Mouse (Mus musculus) heart, adult 2 months (tissue): ENCODE data around the gene Ctns. TPM values are rescaled to one million over a fixed set of nuclear protein-coding genes. Genes with fewer than 3 reads are reported as not detected.
A peak's percentile ranks its signal among the peaks of the same experiment; 100 is the strongest.

Experiments used
- DNase-seq, 2 experiments: peaks; one replicate each; pipeline ENCODE4 v3.0.0; 2021
- H3K27ac ChIP-seq: fragments of 200-600 bp; 2 replicates; pipeline ENCODE4 v1.8.1; 2022
- H3K27me3 ChIP-seq: fragments of 200-500 bp; 2 replicates; pipeline ENCODE4 v1.6.1; 2012; ENCODE audit warnings: mild to moderate bottlenecking, low read length, inconsistent platforms, mixed read lengths; ENCODE audit not compliant: control insufficient read depth, insufficient read depth
- H3K36me3 ChIP-seq: fragments of 200-500 bp; 2 replicates; pipeline ENCODE4 v1.6.1; 2012; ENCODE audit warnings: low read length, inconsistent platforms; ENCODE audit not compliant: control insufficient read depth, insufficient read depth
- H3K4me1 ChIP-seq: fragments of 200-500 bp; 2 replicates; pipeline ENCODE4 v1.6.1; 2011; ENCODE audit warnings: low read length; ENCODE audit not compliant: control insufficient read depth, insufficient read depth
- H3K4me3 ChIP-seq: fragments of 200-600 bp; 2 replicates; pipeline ENCODE4 v1.8.1; 2022
- H3K79me2 ChIP-seq: fragments of 200-500 bp; replicated peaks from 2 replicates; pipeline ENCODE4 v1.6.1; 2012; ENCODE audit warnings: mild to moderate bottlenecking, inconsistent platforms, low read length, moderate library complexity, mixed read lengths; ENCODE audit not compliant: control insufficient read depth, insufficient read depth
- H3K9ac ChIP-seq: fragments of 200-500 bp; 2 replicates; pipeline ENCODE4 v1.6.1; 2012; ENCODE audit warnings: low read depth, mild to moderate bottlenecking, control low read depth, inconsistent platforms, low read length, mixed read lengths
- CTCF ChIP-seq: fragments of 200-600 bp; IDR thresholded peaks from 2 replicates; pipeline ENCODE4 v1.8.1; 2022; ENCODE audit warnings: antibody characterized with exemption, mild to moderate bottlenecking, moderate library complexity
- EP300 ChIP-seq: fragments of 200-500 bp; IDR thresholded peaks from 2 replicates; pipeline ENCODE4 v1.6.1; 2011; ENCODE audit warnings: low read depth, low read length, control low read depth; ENCODE audit not compliant: insufficient read depth
- POLR2A ChIP-seq: fragments of 200-500 bp; IDR thresholded peaks from 2 replicates; pipeline ENCODE4 v1.6.1; 2011; ENCODE audit warnings: mild to moderate bottlenecking, low read depth, low read length, control low read depth; ENCODE audit not compliant: insufficient read depth
- WGBS: fragments of 180-500 bp; shearing (Covaris S2); methylation state at CpG from one replicate; pipeline ENCODE4 v1.1.7; 2018; 5-methylcytosine and 5-hydroxymethylcytosine counted together
- intact Hi-C: fragments of 180-260 bp; cut with DNase I; formaldehyde crosslinking; loops from one replicate; pipeline ENCODE4 v1.15.1; 2025
- polyA plus RNA-seq: library from polyadenylated mRNA; depleted of rRNA; stranded (reverse); fragments of >200 nt; gene quantifications from 2 replicates; pipeline ENCODE4 v1.2.3, GENCODE M21; 2012
- total RNA-seq, 2 experiments: library from RNA; stranded (reverse); gene quantifications; 2 replicates each; pipeline ENCODE4 v1.2.3; 2021

The Ctns gene
- total and polyA plus RNA-seq, 3 experiments, result 10.7 to 12.7 (median 11.8) TPM

DNA sequence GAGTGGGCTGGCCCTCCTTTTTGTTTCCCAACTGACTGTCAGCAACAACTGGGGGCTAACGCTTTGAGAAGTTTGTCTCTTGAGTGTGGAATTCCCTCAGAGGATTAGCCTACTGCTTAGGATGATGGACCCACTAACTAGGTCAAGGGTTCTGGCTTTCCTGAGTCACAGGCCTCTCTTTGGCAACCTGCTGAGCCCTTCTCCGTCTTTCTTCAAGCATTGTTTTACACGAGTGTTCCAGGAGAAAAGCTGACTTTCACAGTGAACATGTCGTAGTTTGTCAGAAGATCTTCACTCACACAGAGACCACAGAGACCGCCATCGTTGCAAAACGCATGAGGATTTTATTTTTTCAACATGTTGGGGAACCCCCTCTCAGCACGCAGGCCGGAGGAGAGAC is 50.6 kb downstream of the Ctns start:
- DNase-seq, result no peak
- 82% methylated on average over 9 of the region's 9 CpGs for WGBS

GRCm38 (mm10) chr11:73146975-73147365 is 51.9 kb downstream of the Ctns start:
- intact Hi-C loops, result no loop called here
- WGBS, result 55% methylated on average over 7 of the region's 7 CpGs
- TF ChIP-seq EP300, result no peak
- no peak for TF ChIP-seq POLR2A
- TF ChIP-seq CTCF, result no peak

More for the DNA sequence above, 50.6 kb downstream of the Ctns start:
- no peaks in the 10 kb centered on the region for H3K79me2 ChIP-seq
- H3K4me3 ChIP-seq, result no peak overlapping the region
- no peak for TF ChIP-seq EP300
- TF ChIP-seq CTCF, result no peak
- no peak for TF ChIP-seq POLR2A
- H3K4me1 ChIP-seq, result no peaks in the 10 kb centered on the region
- no peak overlapping the region for H3K27ac ChIP-seq
- no peaks in the 10 kb centered on the region for H3K27me3 ChIP-seq
- intact Hi-C loops, result no loop called here
- H3K36me3 ChIP-seq, result no peaks in the 10 kb centered on the region
- no peak overlapping the region for H3K9ac ChIP-seq

DNA sequence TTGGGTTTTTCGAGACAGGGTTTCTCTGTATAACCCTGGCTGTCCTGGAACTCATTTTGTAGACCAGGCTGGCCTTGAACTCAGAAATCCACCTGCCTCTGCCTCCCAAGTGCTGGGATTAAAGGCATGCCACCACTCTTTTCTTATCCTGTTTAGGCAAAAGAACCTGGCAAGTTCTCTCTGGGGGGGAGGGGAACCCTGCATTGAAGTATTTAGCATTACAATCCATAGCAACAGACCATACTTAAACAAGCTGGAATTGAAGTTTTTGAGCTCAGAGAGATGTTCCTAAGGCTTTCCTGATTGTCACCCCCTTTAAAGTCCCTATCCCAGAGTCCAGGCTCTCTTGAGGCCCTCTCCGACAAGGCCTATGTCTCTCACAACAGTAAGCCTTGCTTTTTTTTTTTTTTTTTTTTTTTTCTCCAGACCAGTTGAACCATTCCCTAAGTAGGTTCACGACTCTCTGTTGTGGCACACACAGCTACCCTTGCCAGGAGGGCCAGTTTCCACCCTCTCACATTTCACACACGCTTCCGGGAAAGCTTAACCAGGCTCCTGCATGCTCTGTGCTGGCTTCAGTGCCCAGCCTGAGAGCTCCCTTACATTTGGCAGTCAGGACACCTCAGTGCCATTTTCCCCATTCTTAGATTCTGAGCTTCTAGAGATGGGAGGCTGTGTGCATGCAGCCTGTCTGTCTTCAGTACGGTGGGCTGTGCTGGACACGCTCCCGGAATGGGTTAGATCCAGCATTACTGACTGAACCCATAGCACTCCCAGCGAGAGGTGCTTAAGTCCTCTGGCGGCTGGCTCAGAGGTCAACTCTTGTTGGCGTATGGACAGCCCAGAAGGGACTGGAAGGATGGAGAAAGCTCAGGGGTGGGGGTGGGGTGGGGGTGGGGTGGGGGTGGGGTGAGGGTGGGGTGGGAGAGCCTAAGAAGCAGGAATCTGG is 52.5 kb downstream of the Ctns start:
- intact Hi-C loops, result no loop called here
- TF ChIP-seq CTCF, result no peak
- TF ChIP-seq POLR2A, result no peak
- no peak for TF ChIP-seq EP300
- Histone ChIP-seq H3K4me3 (no peak overlapping the region), H3K27me3 (no peaks in the 10 kb centered on the region), H3K79me2 (no peaks in the 10 kb centered on the region), H3K27ac (no peak overlapping the region), H3K36me3 (no peaks in the 10 kb centered on the region), H3K4me1 (no peaks in the 10 kb centered on the region), H3K9ac (no peak overlapping the region)
- no peak for DNase-seq
- WGBS, result 66% methylated on average over 11 of the region's 11 CpGs

More at GRCm38 (mm10) chr11:73146975-73147365, 51.9 kb downstream of the Ctns start:
- Histone ChIP-seq H3K27me3 (no peaks in the 10 kb centered on the region), H3K4me3 (no peak overlapping the region), H3K9ac (no peak overlapping the region), H3K27ac (no peak overlapping the region), H3K36me3 (no peaks in the 10 kb centered on the region), H3K79me2 (no peaks in the 10 kb centered on the region), H3K4me1 (no peaks in the 10 kb centered on the region)
- DNase-seq, result no peak

- no peak overlapping the region for H3K4me3 ChIP-seq
- WGBS, result 68% methylated on average over 1 of the region's 1 CpGs
- no peak for DNase-seq
- no peaks in the 10 kb centered on the region for H3K27me3 ChIP-seq
- no peaks in the 10 kb centered on the region for H3K36me3 ChIP-seq
- no peaks in the 10 kb centered on the region for H3K4me1 ChIP-seq
- H3K9ac ChIP-seq, result no peak overlapping the region
- H3K79me2 ChIP-seq, result no peaks in the 10 kb centered on the region
- TF ChIP-seq POLR2A (no peak), CTCF (no peak), EP300 (no peak)
- H3K27ac ChIP-seq, result no peak overlapping the region
- intact Hi-C loops, result no loop called here
These were observed 54.6 kb downstream of the Ctns start for GRCm38 (mm10) chr11:73144261-73144681.

- H3K9ac ChIP-seq, result peak within 1 kb of the TSS; percentile 75
- H3K36me3 ChIP-seq, result no peaks in the 10 kb centered on the region
- peak within 1 kb of the TSS; percentile 81 for H3K4me3 ChIP-seq
- peak within 1 kb of the TSS; percentile 29 for H3K27ac ChIP-seq
- H3K79me2 ChIP-seq, result no peaks in the 10 kb centered on the region
- no peak for TF ChIP-seq POLR2A
- peak; percentile 100 for TF ChIP-seq CTCF
- 0 out of 2 replicates have a peak, but pooled peaks have one; percentile 65 for TF ChIP-seq EP300
- under 1% methylated on average over 84 of the region's 84 CpGs for WGBS
- H3K27me3 ChIP-seq, result no peaks in the 10 kb centered on the region
- H3K4me1 ChIP-seq, result no peaks in the 10 kb centered on the region; the same call in 1 of the 2 replicates
- peak; percentile 92 to 96 for DNase-seq
- intact Hi-C loops, result loop anchor here (1.0 to 5.0 kb wide), 4 partner anchors 19 to 144 kb away; partner anchors contain the start of genes Emc6 and Tax1bp3
These were observed 61.0 kb downstream of the Ctns start, which contains the start of gene Haspin for GRCm38 (mm10) chr11:73137591-73138501. Gene Haspin (minus strand): TSS chr11:73138294.
